Mouse (Mus musculus): ENCODE measurements around the gene Srebf1. TPM values are rescaled to one million over a fixed set of nuclear protein-coding genes. Genes with fewer than 3 reads are reported as not detected.
A peak's percentile ranks its signal among the peaks of the same experiment; 100 is the strongest.

The Srebf1 gene
- total RNA-seq, 2 experiments from 2014 or later = 40.2 to 42.6 TPM

DNA sequence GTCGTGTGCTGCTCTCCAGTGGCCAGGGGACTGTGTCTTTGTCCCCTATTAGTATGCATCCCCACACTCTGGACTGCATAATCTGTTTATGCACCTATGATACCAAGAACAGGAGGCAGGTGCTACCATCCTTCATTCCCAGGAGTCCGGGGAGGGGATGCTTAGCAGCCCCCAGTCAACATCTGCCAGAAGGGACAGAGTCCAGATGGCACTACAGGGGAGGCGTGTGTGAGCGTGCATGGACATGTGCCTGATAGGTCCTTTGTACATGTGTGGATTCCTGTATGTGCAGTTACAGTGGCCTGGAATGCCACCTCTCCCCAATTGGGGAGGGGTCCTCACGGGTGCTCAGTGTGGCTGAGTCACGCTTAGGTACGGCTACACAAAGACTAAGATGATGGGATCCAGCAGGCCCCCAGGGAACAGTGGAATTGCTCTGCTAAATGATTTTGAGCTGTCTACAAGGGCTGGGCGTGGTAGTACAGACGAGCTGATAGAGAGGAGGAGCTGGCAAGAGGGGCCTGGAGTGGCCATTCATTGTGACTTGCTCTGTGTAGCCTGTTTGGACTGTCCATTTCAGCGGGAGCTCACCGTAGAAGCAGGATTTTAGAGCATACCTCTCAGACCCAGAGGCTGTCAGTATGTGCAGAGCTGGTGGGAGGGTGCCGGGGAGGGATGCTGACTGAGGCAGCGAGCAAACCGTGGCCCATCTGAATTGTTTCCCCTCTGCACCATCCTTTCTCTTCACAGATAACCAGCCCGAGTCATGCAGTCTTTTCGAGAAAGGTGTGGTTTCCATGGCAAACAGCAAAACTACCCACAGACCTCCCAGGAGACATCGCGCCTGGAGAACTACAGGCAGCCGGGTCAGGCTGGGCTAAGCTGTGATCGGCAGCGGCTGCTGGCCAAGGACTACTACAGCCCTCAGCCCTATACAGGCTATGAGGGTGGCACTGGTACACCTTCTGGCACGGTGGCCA is 37.7 kb downstream of the Srebf1 start:
- intact Hi-C loops (cut with DNase I) = loop anchor here (2.0 kb wide), 1 partner anchor 80 kb away; the partner anchor contains the start of gene Rai1
- DNase-seq = no peak

DNA sequence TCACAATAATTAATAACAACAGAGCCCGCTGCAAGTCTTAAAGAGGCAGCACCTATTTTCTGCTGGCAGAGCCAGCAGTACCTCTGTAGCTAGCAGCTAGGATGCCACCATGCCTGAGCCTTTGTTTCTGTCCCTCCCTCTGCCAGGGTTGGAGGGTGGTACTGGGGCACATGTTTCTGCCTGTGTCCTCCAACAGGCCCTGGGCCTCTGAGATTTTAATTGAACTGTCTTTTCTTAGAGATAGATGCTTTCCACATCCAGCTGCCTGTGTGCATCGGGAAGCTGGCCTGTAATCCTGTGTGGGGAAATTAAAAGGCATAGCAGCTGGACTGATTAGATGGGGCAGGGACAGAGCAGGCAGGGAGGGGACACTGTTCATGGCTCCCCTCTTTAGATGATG is 39.6 kb downstream of the Srebf1 start:
- DNase-seq = no peak
- intact Hi-C loops (cut with DNase I) = no loop called here

DNA sequence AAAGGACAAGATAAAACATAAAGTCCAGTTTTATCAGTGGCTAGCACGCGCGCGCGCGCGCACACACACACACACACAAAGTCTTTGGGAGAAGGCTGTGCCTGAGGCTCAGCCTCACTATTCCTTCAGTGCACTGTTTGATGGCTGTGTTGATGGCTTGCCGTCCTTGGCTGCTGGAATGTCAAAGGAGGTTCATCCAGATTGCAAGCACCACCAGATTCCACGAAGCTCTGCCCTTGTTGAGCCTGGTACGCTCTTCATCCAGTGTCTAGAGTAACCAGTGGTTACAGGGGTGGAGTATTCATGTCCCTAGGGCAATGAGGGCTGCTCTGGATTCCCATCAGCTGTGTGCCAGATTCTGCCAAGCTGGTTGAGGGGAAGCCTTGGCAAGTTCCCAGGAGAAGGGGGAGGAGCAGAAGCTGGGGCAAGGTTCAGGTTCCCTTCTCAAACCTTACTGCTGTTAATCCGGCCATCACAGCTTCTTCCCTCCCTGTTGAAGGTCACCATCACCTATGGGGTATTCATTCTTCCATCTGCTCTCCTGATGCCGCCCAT is 40.2 kb downstream of the Srebf1 start:
- peak; percentile 52 to 64 for DNase-seq
- intact Hi-C loops (cut with DNase I) = no loop called here

DNA sequence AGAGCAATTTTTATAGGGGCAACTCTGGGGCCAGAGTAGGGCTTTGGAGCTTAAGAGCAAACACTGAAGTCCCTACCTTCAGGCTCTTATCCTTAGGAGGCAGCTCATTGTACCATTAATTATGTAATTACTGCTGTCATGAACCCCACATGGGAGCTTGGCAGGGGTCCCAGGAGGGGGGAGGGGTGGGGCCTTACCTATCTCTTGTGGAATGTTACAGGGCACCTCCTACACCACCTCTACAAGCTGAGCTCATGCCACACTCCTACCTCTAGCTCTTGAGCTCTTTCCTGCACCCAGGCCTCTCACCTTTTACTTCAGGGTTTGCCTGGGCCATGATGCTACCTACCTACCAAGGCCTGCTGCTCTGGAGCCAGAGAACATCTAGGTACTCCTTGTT is 43.9 kb downstream of the Srebf1 start:
- no peak for DNase-seq
- intact Hi-C loops (cut with DNase I) = no loop called here

DNA sequence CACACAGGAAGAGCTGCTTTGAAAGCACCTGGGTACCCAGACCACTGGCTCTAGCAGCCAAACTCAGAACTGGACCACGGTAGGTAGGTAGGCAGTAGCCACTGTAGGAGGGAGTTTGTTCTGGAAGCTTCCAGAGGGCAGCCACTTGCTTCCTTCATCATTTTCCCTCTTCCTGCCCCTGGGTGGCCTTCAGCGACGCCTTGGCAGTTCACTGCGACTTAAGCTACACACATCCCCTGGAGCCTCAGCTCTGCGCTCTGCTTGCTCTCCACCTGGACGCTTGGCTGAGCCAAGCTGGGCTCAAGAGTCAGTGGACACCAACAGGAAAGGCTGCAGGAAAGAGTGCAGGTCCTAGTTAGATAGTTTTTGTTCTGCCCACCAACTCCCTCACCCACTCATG is 44.4 kb downstream of the Srebf1 start:
- no peak for DNase-seq
- intact Hi-C loops (cut with DNase I) = no loop called here

GRCm38 (mm10) chr11:60176975-60177657 is 45.3 kb downstream of the Srebf1 start:
- intact Hi-C loops (cut with DNase I) = no loop called here
- DNase-seq = peak; percentile 66 to 67

- intact Hi-C loops (cut with DNase I) = no loop called here
- DNase-seq = peak; percentile 86 to 88
Measured at GRCm38 (mm10) chr11:60176182-60176974, 46.0 kb downstream of the Srebf1 start.

- intact Hi-C loops (cut with DNase I) = no loop called here
- DNase-seq = peak; percentile 83 to 88
Measured at GRCm38 (mm10) chr11:60175371-60176181, 46.8 kb downstream of the Srebf1 start.

- intact Hi-C loops (cut with DNase I) = loop anchor here (2.0 kb wide), 1 partner anchor 35 kb away; no protein-coding TSS in a partner anchor
- DNase-seq = no peak
Measured at GRCm38 (mm10) chr11:60173606-60174184, 48.7 kb downstream of the Srebf1 start.

DNA sequence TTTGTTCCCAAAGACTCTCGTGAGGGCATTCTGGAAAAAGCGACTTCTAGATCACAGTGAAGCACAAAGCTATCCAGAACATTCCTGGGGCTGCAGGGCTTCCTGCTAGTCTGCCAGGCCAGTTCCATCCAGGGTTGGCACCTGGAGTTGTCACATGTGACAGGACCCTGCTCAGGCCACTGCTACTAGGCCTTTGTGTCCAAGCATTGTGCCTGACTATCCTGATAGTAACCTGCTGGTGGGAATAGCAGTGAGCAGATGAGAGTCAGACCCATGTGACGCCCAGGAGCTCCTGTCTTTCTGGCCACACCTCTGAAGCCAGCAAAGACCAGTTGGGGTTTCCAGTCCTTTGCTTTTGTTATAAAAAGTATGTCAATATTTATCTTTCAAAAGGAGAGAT is 50.3 kb downstream of the Srebf1 start:
- DNase-seq = peak; percentile 65 to 76
- intact Hi-C loops (cut with DNase I) = loop anchor here (2.0 kb wide), 1 partner anchor 33 kb away; no protein-coding TSS in a partner anchor

DNA sequence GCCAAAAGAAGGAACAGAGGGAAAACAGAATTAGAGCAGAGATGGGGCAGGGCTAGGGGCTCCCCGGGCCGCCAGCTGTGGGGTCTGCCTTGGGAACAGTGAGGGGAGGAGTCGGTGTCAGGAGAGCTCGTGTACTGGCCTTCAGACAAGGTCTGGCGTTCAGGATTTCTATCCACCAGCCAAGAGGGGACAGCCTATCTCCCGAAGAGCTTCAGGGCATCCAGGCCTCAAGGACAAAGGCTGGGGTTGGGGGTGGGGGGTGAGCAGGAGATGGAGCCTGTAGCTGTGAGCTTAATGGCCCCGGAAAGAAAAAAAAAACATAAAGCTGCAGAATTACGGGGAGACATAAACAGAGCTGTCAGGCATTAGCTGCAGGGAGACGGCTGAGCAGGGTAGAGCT is 53.6 kb downstream of the Srebf1 start:
- DNase-seq = peak in 1 of 2 experiments; percentile 56
- intact Hi-C loops (cut with DNase I) = no loop called here

- intact Hi-C loops (cut with DNase I) = no loop called here
- DNase-seq = peak in 1 of 2 experiments; percentile 67
Measured at GRCm38 (mm10) chr11:60165076-60165475, 57.3 kb downstream of the Srebf1 start.

- DNase-seq = peak in 1 of 2 experiments; percentile 60
- intact Hi-C loops (cut with DNase I) = no loop called here
Measured at GRCm38 (mm10) chr11:60164450-60164849, 57.9 kb downstream of the Srebf1 start.

DNA sequence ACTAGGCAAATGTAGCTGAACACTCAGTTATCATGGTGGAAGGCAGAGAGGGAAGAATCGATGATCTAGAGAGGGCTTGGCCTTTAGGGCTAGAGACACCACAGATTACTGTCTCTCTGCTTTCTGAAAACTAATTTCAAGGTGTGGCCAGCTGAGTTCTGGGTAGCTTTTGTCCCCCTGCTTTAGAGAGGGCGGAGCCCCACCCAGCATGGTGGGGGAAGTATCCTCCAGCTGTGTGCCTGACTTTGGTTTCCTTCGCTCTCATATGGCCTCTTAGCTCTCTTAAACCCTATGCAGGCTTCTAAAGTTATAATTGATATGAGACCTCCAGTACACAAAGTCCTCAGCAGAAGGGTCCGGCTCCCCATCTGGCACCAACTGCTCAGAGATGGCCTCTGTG is 59.0 kb downstream of the Srebf1 start:
- no peak for DNase-seq
- intact Hi-C loops (cut with DNase I) = no loop called here

DNA sequence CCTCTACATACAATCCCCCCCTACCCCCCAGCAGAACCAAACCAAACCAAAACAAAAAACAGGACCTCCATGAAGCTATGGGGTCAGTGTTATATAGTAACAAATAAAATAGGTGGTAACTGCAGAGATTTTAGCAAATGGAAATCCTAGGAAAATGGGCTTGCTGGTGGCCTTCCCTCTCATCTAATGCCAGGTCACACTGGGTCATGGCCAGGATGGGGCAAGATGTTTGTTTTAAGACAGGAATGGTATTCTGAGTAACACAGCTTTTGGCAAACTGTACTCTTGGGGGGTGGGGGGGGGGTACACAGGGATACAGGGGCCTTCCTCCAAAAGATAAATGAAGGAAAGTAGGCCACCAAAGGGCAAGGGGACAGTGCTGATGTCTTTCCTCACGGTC is 59.8 kb downstream of the Srebf1 start:
- no peak for DNase-seq
- intact Hi-C loops (cut with DNase I) = no loop called here

DNA sequence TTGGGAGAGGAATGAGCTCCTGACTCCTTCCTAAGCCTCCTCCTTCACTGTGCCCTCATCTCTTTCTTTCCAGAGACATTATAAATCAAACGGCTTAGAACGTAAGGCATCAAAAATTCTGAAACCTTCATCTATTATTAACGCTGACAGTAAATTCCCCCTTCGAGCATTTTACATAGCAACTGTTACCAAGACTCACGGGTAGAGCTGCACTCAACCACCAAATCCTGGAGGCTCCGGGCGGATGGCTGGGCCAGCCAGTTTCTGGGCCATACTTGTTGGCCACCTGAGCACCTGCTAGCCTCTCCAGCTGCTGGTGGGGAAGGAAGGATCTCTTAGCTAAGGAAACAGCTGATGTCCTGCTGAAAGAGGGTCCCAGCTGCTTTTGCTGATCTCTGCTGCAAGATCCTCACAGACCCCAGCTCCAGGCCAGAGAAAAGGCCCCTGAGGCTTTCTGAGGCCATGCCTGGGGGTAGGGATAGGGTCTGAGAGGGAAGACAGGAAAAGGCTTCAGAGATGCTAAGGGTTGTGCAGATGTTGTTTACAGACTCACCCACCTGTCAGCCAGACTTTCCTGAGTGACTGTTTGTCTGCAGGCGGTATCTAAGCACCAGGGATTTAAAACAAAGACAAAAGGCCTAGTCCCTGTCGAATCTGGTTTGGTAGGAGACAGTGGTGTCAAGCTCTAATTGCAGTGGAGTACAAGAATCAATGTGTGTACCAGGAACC is 61.1 kb downstream of the Srebf1 start:
- DNase-seq = no peak
- intact Hi-C loops (cut with DNase I) = no loop called here

DNA sequence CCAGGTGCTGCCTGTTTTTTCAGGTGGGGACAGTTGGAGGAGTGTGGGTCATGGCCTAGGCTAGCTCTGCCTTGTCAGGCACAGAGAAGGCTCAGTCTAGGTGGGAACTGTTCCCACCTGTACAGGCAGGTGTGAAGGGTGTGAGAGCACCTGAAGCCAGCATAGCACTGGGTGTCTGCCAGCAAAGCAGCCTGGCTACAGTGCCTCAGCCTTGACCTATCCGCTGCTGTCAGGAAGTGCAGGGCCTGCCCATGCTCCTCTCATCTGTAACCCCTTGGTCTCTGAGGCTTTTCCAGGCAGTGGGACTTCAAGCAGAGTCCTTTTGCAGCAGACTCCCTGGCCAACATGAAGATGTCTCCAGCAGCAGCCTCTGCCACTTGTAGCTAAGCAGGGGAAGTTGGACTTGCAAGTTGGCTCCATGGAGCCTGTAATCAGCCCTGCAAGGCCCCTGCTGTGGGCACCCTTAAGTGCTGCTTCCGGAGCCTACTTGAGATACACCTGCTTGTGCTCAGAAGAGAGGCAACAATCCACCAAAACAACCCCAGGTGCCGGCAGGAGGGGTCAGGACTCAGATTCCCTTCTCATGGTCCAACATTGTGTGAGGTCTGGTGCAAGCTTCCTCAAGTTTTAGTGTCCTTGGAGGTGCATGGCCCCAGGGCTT is 61.8 kb downstream of the Srebf1 start:
- intact Hi-C loops (cut with DNase I) = no loop called here
- DNase-seq = no peak

GRCm38 (mm10) chr11:60159955-60160354 is 62.4 kb downstream of the Srebf1 start:
- intact Hi-C loops (cut with DNase I) = no loop called here
- DNase-seq = no peak
